Mouse (Mus musculus): ENCODE data around the gene Gpr19. TPM values are rescaled to one million over a fixed set of nuclear protein-coding genes. Genes with fewer than 3 reads are reported as not detected.

The Gpr19 gene
- polyA plus RNA-seq, 1 experiment from 2014 or later = 8.0 TPM

DNA sequence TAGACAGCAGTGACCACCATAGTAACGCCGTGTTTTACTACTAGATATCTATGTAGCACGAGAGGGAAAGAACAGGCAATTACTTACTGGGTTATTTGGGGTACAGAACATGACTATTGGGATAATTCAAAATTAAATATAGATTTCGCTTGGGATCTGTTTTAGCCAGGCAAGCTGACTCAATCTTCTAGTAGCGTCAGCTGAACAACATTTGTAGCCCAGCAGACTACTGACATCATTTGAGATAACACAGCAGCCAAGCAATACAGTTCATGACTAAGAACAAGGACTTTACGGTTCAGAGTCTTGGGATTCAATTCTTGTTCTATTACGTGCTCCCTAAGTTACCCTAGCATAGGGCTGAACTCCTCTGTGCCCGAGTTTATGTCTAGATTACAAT lies 11.9 kb downstream of the Gpr19 start:
- H3K9me3 ChIP-seq (ENCODE audit: control insufficient read depth, low read length) = no peaks in the 10 kb centered on the region
- H3K4me2 ChIP-seq (ENCODE audit: low read depth, low read length) = peak overlapping the region; percentile 33; the same call in 1 of the 2 replicates
- H3K4me1 ChIP-seq (ENCODE audit: control insufficient read depth, insufficient read depth, low read length) = peaks cover 5% of the 10 kb centered on the region; the same call in 1 of the 2 replicates
- ATAC-seq (ENCODE audit: low read depth) (no peak), DNase-seq (ENCODE audit: low spot score) (no peak)
- no peaks in the 10 kb centered on the region for H3K27me3 ChIP-seq (replicated peaks; ENCODE audit: control insufficient read depth, insufficient read depth, low read length)
- H3K4me3 ChIP-seq (ENCODE audit: low read depth, low read length) = no peak overlapping the region
- no peaks in the 10 kb centered on the region for H3K36me3 ChIP-seq (ENCODE audit: control insufficient read depth, insufficient read depth, low read length)
- H3K9ac ChIP-seq (ENCODE audit: low read depth, low read length) = no peak overlapping the region
- WGBS = 87% methylated on average over 8 of the region's 8 CpGs
- H3K27ac ChIP-seq (replicated peaks; ENCODE audit: low read depth, low read length) = no peak overlapping the region

DNA sequence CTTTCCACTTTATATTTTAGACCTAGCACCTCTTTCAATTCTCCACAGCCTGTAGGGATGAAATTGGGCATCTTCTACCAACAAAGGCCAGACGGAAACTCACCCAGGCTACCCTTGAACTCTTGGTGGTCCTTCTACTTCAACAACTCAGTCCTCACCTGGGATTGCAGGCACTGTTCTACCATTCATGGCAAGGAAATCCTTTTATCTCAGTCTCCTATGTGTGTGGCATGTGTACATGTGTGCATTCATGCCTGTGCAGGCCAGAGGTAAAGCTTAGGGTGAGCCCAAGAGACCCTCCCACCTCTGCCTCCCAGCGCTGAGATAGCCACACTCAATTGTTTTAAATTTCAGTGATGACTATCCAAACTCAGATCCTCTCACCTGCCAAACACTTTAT lies 12.9 kb downstream of the Gpr19 start:
- Histone ChIP-seq H3K4me3 (ENCODE audit: low read depth, low read length) (no peak overlapping the region), H3K27me3 (replicated peaks; ENCODE audit: control insufficient read depth, insufficient read depth, low read length) (no peaks in the 10 kb centered on the region), H3K4me1 (ENCODE audit: control insufficient read depth, insufficient read depth, low read length) (peaks cover 5% of the 10 kb centered on the region), H3K9me3 (ENCODE audit: control insufficient read depth, low read length) (no peaks in the 10 kb centered on the region), H3K27ac (replicated peaks; ENCODE audit: low read depth, low read length) (no peak overlapping the region), H3K9ac (ENCODE audit: low read depth, low read length) (no peak overlapping the region), H3K36me3 (ENCODE audit: control insufficient read depth, insufficient read depth, low read length) (no peaks in the 10 kb centered on the region), H3K4me2 (ENCODE audit: low read depth, low read length) (no peak overlapping the region)
- no peak for ATAC-seq (ENCODE audit: low read depth)
- DNase-seq (ENCODE audit: low spot score) = no peak
- WGBS = 91% methylated on average over 2 of the region's 2 CpGs

DNA sequence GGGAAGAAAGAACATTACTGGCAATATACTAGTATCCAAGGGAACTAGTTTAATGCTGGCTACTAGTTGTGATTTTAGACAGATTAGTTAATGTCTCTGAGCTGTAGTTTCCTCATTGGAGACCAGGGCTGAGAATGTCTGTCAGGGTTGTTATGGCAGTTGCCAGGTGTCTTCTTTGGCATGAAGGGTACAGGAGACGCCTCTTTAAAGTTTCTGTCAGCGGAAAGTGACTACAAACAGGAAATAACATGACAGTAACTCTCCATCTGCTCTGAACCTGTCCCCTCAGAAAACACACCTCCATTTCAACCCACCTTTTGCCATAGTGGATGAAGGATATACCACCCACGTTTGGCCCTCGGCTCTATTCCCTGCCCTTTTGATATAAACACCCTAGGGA lies 14.7 kb downstream of the Gpr19 start:
- no peaks in the 10 kb centered on the region for H3K36me3 ChIP-seq (ENCODE audit: control insufficient read depth, insufficient read depth, low read length)
- no peak overlapping the region for H3K4me3 ChIP-seq (ENCODE audit: low read depth, low read length)
- ATAC-seq (ENCODE audit: low read depth) (no peak), DNase-seq (ENCODE audit: low spot score) (no peak)
- WGBS = 81% methylated on average over 4 of the region's 4 CpGs
- no peaks in the 10 kb centered on the region for H3K9me3 ChIP-seq (ENCODE audit: control insufficient read depth, low read length)
- H3K9ac ChIP-seq (ENCODE audit: low read depth, low read length) = no peak overlapping the region
- no peak overlapping the region for H3K27ac ChIP-seq (replicated peaks; ENCODE audit: low read depth, low read length)
- H3K27me3 ChIP-seq (replicated peaks; ENCODE audit: control insufficient read depth, insufficient read depth, low read length) = no peaks in the 10 kb centered on the region
- peaks cover 14% of the 10 kb centered on the region for H3K4me1 ChIP-seq (ENCODE audit: control insufficient read depth, insufficient read depth, low read length)
- no peak overlapping the region for H3K4me2 ChIP-seq (ENCODE audit: low read depth, low read length)

DNA sequence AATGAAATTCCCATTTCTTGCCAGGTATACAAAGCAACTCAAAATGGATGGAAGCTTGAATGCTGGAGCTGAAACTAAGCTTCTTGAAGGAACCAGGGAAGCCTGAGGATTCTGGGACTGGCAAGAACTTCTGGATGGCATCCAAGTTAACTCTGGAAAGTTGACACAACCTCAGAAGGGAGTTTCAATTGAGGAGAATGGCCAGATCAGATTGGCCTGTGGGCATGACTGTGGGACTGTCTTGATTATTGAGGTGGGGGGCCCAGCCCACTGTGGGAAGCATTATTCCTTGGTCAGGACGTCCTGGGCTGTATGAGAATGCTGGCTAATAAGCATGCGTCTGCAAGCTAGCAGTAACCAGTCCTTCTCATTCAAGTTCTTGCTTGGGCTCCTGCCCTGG lies 18.3 kb downstream of the Gpr19 start:
- Histone ChIP-seq H3K4me2 (ENCODE audit: low read depth, low read length) (no peak overlapping the region), H3K27me3 (replicated peaks; ENCODE audit: control insufficient read depth, insufficient read depth, low read length) (no peaks in the 10 kb centered on the region), H3K27ac (replicated peaks; ENCODE audit: low read depth, low read length) (no peak overlapping the region), H3K9ac (ENCODE audit: low read depth, low read length) (no peak overlapping the region), H3K36me3 (ENCODE audit: control insufficient read depth, insufficient read depth, low read length) (no peaks in the 10 kb centered on the region), H3K9me3 (ENCODE audit: control insufficient read depth, low read length) (no peaks in the 10 kb centered on the region), H3K4me3 (ENCODE audit: low read depth, low read length) (no peak overlapping the region), H3K4me1 (ENCODE audit: control insufficient read depth, insufficient read depth, low read length) (peaks cover 11% of the 10 kb centered on the region; the same call in 1 of the 2 replicates)
- WGBS = 32% methylated on average over 2 of the region's 2 CpGs
- ATAC-seq (ENCODE audit: low read depth) = peak; percentile 41; the same call in 1 of the 2 replicates
- peak; percentile 75 for DNase-seq (ENCODE audit: low spot score)

DNA sequence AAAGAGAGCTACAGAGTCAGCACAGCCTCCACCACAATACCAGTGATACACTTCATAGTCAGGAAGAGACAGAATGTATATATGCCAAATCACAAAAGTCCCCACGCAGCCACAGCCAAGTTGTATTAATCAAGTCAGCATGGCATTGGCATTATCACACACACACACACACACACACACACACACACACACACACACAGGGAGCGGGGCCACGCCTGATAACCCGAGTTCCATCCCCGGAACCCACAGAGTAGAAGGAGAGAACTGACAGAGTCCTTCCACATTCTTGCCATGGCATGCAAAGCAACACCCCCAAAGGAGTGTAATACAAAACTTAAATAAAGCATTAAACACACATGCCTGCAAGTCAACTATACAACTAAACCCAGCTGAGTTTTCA lies 18.8 kb downstream of the Gpr19 start:
- H3K36me3 ChIP-seq (ENCODE audit: control insufficient read depth, insufficient read depth, low read length) = no peaks in the 10 kb centered on the region
- no peaks in the 10 kb centered on the region for H3K27me3 ChIP-seq (replicated peaks; ENCODE audit: control insufficient read depth, insufficient read depth, low read length)
- no peak overlapping the region for H3K9ac ChIP-seq (ENCODE audit: low read depth, low read length)
- 67% methylated on average over 5 of the region's 5 CpGs for WGBS
- ATAC-seq (ENCODE audit: low read depth) (no peak), DNase-seq (ENCODE audit: low spot score) (no peak)
- no peak overlapping the region for H3K4me3 ChIP-seq (ENCODE audit: low read depth, low read length)
- H3K4me2 ChIP-seq (ENCODE audit: low read depth, low read length) = no peak overlapping the region
- no peak overlapping the region for H3K27ac ChIP-seq (replicated peaks; ENCODE audit: low read depth, low read length)
- no peaks in the 10 kb centered on the region for H3K9me3 ChIP-seq (ENCODE audit: control insufficient read depth, low read length)
- peaks cover 11% of the 10 kb centered on the region; the same call in 1 of the 2 replicates for H3K4me1 ChIP-seq (ENCODE audit: control insufficient read depth, insufficient read depth, low read length)

DNA sequence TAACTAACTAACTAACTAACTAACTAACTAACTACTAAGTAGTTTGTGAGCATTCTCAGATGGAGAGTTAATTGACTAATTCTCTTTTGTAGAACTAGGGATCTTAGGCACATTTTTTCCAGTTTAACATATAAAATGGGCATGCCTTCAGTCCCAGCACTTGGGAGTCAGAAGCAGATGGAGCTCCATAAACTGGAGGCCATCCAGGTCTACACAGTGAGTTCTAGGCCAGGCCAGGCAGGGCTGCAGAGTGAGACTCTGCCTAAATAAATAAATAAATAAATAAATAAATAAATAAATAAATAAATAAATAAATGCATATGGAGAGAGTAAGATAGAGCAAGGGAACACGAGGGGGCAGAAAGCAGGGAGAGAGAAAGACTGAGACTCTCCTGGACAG lies 20.5 kb downstream of the Gpr19 start:
- no peak overlapping the region for H3K4me2 ChIP-seq (ENCODE audit: low read depth, low read length)
- ATAC-seq (ENCODE audit: low read depth) (no peak), DNase-seq (ENCODE audit: low spot score) (no peak)
- 73% methylated on average over 1 of the region's 1 CpGs for WGBS
- H3K4me1 ChIP-seq (ENCODE audit: control insufficient read depth, insufficient read depth, low read length) = peaks cover 11% of the 10 kb centered on the region; the same call in 1 of the 2 replicates
- H3K27ac ChIP-seq (replicated peaks; ENCODE audit: low read depth, low read length) = no peak overlapping the region
- no peak overlapping the region for H3K9ac ChIP-seq (ENCODE audit: low read depth, low read length)
- no peaks in the 10 kb centered on the region for H3K9me3 ChIP-seq (ENCODE audit: control insufficient read depth, low read length)
- H3K27me3 ChIP-seq (replicated peaks; ENCODE audit: control insufficient read depth, insufficient read depth, low read length) = no peaks in the 10 kb centered on the region
- no peak overlapping the region for H3K4me3 ChIP-seq (ENCODE audit: low read depth, low read length)
- no peaks in the 10 kb centered on the region for H3K36me3 ChIP-seq (ENCODE audit: control insufficient read depth, insufficient read depth, low read length)

DNA sequence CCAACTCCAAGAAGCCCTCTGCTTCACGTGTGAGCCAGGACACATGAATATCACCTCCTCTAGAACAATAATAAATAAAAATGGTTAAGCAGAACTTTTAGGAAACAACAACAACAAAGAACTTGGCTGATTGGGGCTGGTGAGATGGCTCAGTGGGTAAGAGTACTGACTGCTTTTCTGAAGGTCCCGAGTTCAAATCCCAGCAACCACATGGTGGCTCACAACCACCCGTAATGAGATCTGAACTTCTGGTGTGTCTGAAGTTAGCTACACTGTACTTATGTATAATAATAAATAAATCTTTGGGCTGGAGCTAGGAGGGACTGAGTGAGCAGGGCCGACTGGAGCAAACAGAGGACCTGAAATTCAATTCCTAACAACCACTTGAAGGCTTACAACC lies 21.1 kb downstream of the Gpr19 start:
- H3K36me3 ChIP-seq (ENCODE audit: control insufficient read depth, insufficient read depth, low read length) = no peaks in the 10 kb centered on the region
- H3K4me3 ChIP-seq (ENCODE audit: low read depth, low read length) = no peak overlapping the region
- peaks cover 11% of the 10 kb centered on the region; the same call in 1 of the 2 replicates for H3K4me1 ChIP-seq (ENCODE audit: control insufficient read depth, insufficient read depth, low read length)
- no peaks in the 10 kb centered on the region for H3K27me3 ChIP-seq (replicated peaks; ENCODE audit: control insufficient read depth, insufficient read depth, low read length)
- ATAC-seq (ENCODE audit: low read depth) (no peak), DNase-seq (ENCODE audit: low spot score) (no peak)
- H3K27ac ChIP-seq (replicated peaks; ENCODE audit: low read depth, low read length) = no peak overlapping the region
- no peak overlapping the region for H3K4me2 ChIP-seq (ENCODE audit: low read depth, low read length)
- no peak overlapping the region for H3K9ac ChIP-seq (ENCODE audit: low read depth, low read length)
- WGBS = 82% methylated on average over 4 of the region's 4 CpGs
- no peaks in the 10 kb centered on the region for H3K9me3 ChIP-seq (ENCODE audit: control insufficient read depth, low read length)

DNA sequence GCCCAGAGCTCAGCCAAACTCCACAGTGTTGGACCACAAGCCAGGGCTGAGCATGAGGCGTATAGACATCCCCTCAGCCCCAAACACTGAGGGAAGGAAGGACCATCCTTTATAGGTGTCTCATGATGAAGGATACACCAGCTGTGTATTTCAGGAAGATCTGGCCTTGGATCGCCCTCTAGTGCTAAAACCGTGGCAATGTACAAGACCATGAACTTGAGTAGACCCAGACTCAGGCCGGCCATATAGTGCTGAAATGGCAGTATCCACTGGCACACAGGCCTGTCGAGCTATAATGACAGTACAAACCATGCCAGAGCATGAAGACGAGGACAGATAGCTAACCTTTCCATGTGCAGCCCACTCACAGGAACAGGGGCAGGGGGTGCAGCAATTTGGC lies 21.6 kb downstream of the Gpr19 start:
- ATAC-seq (ENCODE audit: low read depth) (no peak), DNase-seq (ENCODE audit: low spot score) (no peak)
- 78% methylated on average over 6 of the region's 6 CpGs for WGBS
- Histone ChIP-seq H3K4me2 (ENCODE audit: low read depth, low read length) (no peak overlapping the region), H3K9ac (ENCODE audit: low read depth, low read length) (no peak overlapping the region), H3K27me3 (replicated peaks; ENCODE audit: control insufficient read depth, insufficient read depth, low read length) (no peaks in the 10 kb centered on the region), H3K27ac (replicated peaks; ENCODE audit: low read depth, low read length) (no peak overlapping the region), H3K4me3 (ENCODE audit: low read depth, low read length) (no peak overlapping the region), H3K9me3 (ENCODE audit: control insufficient read depth, low read length) (no peaks in the 10 kb centered on the region), H3K36me3 (ENCODE audit: control insufficient read depth, insufficient read depth, low read length) (no peaks in the 10 kb centered on the region), H3K4me1 (ENCODE audit: control insufficient read depth, insufficient read depth, low read length) (peaks cover 11% of the 10 kb centered on the region; the same call in 1 of the 2 replicates)

DNA sequence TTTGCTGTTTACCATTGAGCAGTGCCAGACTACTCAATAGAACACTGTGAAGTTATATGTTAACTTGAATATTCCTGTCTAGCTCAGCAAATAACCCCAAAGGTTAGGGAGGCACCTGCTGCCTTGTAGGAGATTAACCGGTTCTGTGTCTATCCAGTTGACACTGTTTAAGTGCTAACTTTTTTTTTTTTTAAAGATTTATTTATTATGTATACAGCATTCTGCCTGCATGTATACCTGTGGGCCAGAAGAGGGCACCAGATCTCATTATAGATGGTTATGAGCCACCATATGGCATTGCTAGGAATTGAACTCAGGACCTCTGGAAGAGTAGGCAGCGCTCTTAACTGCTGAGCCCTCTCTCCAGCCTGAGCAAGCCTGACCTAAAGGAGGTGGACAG lies 25.4 kb downstream of the Gpr19 start:
- no peak overlapping the region for H3K4me3 ChIP-seq (ENCODE audit: low read depth, low read length)
- ATAC-seq (ENCODE audit: low read depth) (no peak), DNase-seq (ENCODE audit: low spot score) (no peak)
- no peaks in the 10 kb centered on the region for H3K4me1 ChIP-seq (ENCODE audit: control insufficient read depth, insufficient read depth, low read length)
- no peaks in the 10 kb centered on the region for H3K27me3 ChIP-seq (replicated peaks; ENCODE audit: control insufficient read depth, insufficient read depth, low read length)
- no peak overlapping the region for H3K27ac ChIP-seq (replicated peaks; ENCODE audit: low read depth, low read length)
- WGBS = 88% methylated on average over 2 of the region's 2 CpGs
- no peak overlapping the region for H3K4me2 ChIP-seq (ENCODE audit: low read depth, low read length)
- peaks cover 18% of the 10 kb centered on the region; the same call in 1 of the 2 replicates for H3K36me3 ChIP-seq (ENCODE audit: control insufficient read depth, insufficient read depth, low read length)
- no peak overlapping the region for H3K9ac ChIP-seq (ENCODE audit: low read depth, low read length)
- 0 out of 2 replicates have a peak, but pooled peaks cover 3% of the 10 kb centered on the region for H3K9me3 ChIP-seq (ENCODE audit: control insufficient read depth, low read length)
